Mouse (Mus musculus): Measurements from ENCODE around the gene Btbd3. TPM values are rescaled to one million over a fixed set of nuclear protein-coding genes. Genes with fewer than 3 reads are reported as not detected.

The Btbd3 gene
- polyA plus RNA-seq, 1 experiment from 2014 or later, result 15.9 TPM

GRCm38 (mm10) chr2:138431991-138432390 is 175.6 kb downstream of the Btbd3 start:
- Histone ChIP-seq H3K9ac (no peak overlapping the region), H3K27me3 (no peaks in the 10 kb centered on the region), H3K4me2 (no peak overlapping the region), H3K27ac (no peak overlapping the region), H3K36me3 (ENCODE audit: poor library complexity, severe bottlenecking) (no peaks in the 10 kb centered on the region), H3K4me1 (no peaks in the 10 kb centered on the region), H3K9me3 (replicated peaks) (no peaks in the 10 kb centered on the region), H3K4me3 (no peak overlapping the region)
- no peak for ATAC-seq
- 50% methylated on average over 2 of the region's 2 CpGs for WGBS

DNA sequence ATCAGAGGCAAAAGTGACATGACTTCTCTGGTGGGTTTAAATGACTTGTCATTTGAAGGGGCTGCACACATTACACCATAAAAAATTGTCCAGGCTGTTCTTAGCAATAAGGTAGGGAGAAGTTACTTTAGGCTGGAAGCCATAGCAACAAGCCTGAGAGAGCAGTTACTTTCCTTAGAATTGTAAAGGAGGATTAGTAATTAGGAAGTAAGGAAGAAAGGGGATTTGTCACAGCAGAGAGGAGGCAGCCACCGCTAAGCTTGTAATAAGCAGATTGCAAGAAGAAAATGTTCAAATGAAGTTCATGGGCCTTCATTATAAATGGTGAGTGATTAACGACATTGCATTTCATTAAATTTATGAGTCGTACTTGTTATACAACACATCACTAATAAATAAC is 190.1 kb downstream of the Btbd3 start:
- Histone ChIP-seq H3K27ac (no peak overlapping the region), H3K4me2 (no peak overlapping the region), H3K4me3 (no peak overlapping the region), H3K9me3 (replicated peaks) (no peaks in the 10 kb centered on the region), H3K36me3 (ENCODE audit: poor library complexity, severe bottlenecking) (no peaks in the 10 kb centered on the region), H3K27me3 (no peaks in the 10 kb centered on the region), H3K9ac (no peak overlapping the region), H3K4me1 (peaks cover 10% of the 10 kb centered on the region; the same call in 1 of the 2 replicates)
- WGBS, result 6% methylated on average over 3 of the region's 3 CpGs
- peak; percentile 36; the same call in 1 of the 2 replicates for ATAC-seq

DNA sequence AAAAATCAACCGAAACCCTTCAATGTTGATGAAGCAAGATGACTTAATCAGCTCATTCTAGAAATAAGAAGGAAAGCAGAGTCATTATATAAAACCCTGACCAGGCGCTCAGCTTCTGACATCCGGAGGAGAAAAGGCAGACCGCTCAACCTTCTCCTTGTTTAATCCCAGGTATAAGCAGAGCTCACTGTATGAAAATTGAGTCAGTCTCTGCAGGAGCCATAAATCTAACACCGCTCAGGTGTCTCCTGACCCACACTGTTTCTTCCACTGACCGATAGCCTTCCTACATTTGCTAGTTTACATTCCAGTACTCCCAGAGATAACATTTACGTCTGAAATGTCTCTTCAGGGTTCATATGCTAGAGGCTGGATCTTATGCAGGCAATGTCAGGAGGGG is 190.6 kb downstream of the Btbd3 start:
- H3K9ac ChIP-seq, result no peak overlapping the region
- peaks cover 10% of the 10 kb centered on the region; the same call in 1 of the 2 replicates for H3K4me1 ChIP-seq
- no peak overlapping the region for H3K27ac ChIP-seq
- H3K4me2 ChIP-seq, result no peak overlapping the region
- ATAC-seq, result no peak
- no peaks in the 10 kb centered on the region for H3K27me3 ChIP-seq
- H3K36me3 ChIP-seq (ENCODE audit: poor library complexity, severe bottlenecking), result no peaks in the 10 kb centered on the region
- WGBS, result 48% methylated on average over 7 of the region's 7 CpGs
- H3K4me3 ChIP-seq, result no peak overlapping the region
- no peaks in the 10 kb centered on the region for H3K9me3 ChIP-seq (replicated peaks)

- H3K4me2 ChIP-seq, result no peak overlapping the region
- H3K4me1 ChIP-seq, result peaks cover 10% of the 10 kb centered on the region; the same call in 1 of the 2 replicates
- H3K36me3 ChIP-seq (ENCODE audit: poor library complexity, severe bottlenecking), result no peaks in the 10 kb centered on the region
- H3K4me3 ChIP-seq, result no peak overlapping the region
- H3K27me3 ChIP-seq, result no peaks in the 10 kb centered on the region
- H3K9me3 ChIP-seq (replicated peaks), result no peaks in the 10 kb centered on the region
- no peak overlapping the region for H3K27ac ChIP-seq
- WGBS, result 91% methylated on average over 3 of the region's 3 CpGs
- no peak overlapping the region for H3K9ac ChIP-seq
- ATAC-seq, result no peak
Measured at GRCm38 (mm10) chr2:138447681-138448080, 191.3 kb downstream of the Btbd3 start.

DNA sequence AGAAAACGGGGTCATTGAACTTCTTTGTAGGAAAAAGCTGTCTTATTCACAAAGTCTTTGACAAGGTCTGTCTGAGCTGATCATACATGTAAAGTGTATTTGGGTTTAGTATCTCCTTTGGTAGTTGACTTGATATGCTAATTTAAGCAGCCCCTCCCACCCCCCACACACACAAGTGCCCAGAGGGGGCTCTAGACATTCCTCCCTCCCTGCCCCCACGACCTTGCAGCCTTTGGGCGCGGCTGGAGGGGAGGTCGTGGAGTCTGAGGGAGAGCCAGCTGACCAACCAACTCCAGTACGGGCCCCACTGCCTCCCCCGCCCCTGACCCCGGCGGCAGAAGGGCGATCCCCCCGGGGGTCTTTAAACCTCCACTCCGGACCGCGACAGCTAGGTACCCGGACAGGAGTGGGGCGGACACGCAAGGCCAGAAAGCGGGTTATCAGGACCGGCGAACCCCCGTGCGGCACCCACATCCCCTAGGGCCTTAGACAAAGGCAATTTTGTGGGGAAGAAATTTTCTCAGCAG is 211.7 kb downstream of the Btbd3 start:
- Histone ChIP-seq H3K4me1 (no peaks in the 10 kb centered on the region), H3K27ac (no peak overlapping the region), H3K4me2 (no peak overlapping the region), H3K9me3 (replicated peaks) (no peaks in the 10 kb centered on the region), H3K36me3 (ENCODE audit: poor library complexity, severe bottlenecking) (no peaks in the 10 kb centered on the region), H3K4me3 (no peak overlapping the region), H3K9ac (no peak overlapping the region), H3K27me3 (no peaks in the 10 kb centered on the region)
- WGBS, result 76% methylated on average over 22 of the region's 22 CpGs
- ATAC-seq, result no peak

DNA sequence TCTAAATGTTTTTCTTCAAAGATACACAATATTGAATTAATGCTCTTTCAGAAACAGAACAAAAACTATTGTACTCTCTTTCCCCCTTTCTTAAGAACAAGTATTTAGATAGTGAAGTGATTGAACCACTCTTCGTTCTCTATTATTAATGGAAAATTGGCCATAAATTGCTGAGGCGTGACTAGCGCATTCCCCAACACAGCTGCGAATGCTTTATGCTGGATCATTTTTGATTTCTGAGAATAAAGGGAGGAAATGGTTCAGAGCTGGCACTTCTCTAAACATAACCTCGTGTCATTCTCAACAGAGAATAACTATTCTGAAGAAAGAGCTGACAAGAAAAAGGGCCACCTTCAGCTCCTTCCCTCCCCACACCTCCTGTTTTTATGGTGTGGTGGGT is 217.0 kb downstream of the Btbd3 start:
- H3K4me2 ChIP-seq, result no peak overlapping the region
- no peak overlapping the region for H3K9ac ChIP-seq
- 0 out of 2 replicates have a peak, but pooled peaks have one; percentile 24 for ATAC-seq
- H3K4me3 ChIP-seq, result no peak overlapping the region
- no peaks in the 10 kb centered on the region for H3K9me3 ChIP-seq (replicated peaks)
- no peaks in the 10 kb centered on the region for H3K27me3 ChIP-seq
- WGBS, result 70% methylated on average over 5 of the region's 5 CpGs
- H3K4me1 ChIP-seq, result no peaks in the 10 kb centered on the region
- no peak overlapping the region for H3K27ac ChIP-seq
- no peaks in the 10 kb centered on the region for H3K36me3 ChIP-seq (ENCODE audit: poor library complexity, severe bottlenecking)

GRCm38 (mm10) chr2:138476486-138476885 is 220.1 kb downstream of the Btbd3 start:
- Histone ChIP-seq H3K27ac (no peak overlapping the region), H3K4me1 (no peaks in the 10 kb centered on the region), H3K27me3 (no peaks in the 10 kb centered on the region), H3K4me2 (no peak overlapping the region), H3K4me3 (no peak overlapping the region), H3K9me3 (replicated peaks) (no peaks in the 10 kb centered on the region), H3K9ac (no peak overlapping the region), H3K36me3 (ENCODE audit: poor library complexity, severe bottlenecking) (no peaks in the 10 kb centered on the region)
- WGBS, result 89% methylated on average over 3 of the region's 3 CpGs
- no peak for ATAC-seq

GRCm38 (mm10) chr2:138477278-138477677 is 220.9 kb downstream of the Btbd3 start:
- no peak for ATAC-seq
- 93% methylated on average over 5 of the region's 5 CpGs for WGBS
- Histone ChIP-seq H3K9ac (no peak overlapping the region), H3K4me3 (no peak overlapping the region), H3K4me2 (no peak overlapping the region), H3K27me3 (no peaks in the 10 kb centered on the region), H3K36me3 (ENCODE audit: poor library complexity, severe bottlenecking) (no peaks in the 10 kb centered on the region), H3K27ac (no peak overlapping the region), H3K9me3 (replicated peaks) (no peaks in the 10 kb centered on the region), H3K4me1 (no peaks in the 10 kb centered on the region)

DNA sequence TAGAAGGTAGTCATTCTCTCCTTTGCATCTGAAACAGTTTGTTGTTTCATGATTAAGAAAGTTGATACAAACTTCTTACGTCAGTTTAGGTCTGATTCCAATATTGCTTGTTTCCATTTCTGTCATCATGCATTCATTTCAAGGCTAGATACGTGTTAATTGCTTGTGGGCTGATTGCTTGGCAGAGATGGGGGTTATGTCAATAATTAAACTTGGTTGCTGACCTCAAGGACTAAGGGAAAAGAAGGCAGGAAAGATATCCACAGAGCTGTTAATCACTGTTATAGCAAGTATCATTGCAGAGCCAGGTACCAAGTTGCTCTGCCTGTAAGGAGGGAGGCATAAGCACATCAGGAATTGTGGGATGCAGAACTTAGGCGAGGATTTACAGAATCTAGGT is 226.2 kb downstream of the Btbd3 start:
- no peak for ATAC-seq
- Histone ChIP-seq H3K27me3 (no peaks in the 10 kb centered on the region), H3K4me1 (no peaks in the 10 kb centered on the region), H3K9me3 (replicated peaks) (no peaks in the 10 kb centered on the region), H3K27ac (no peak overlapping the region), H3K9ac (no peak overlapping the region), H3K36me3 (ENCODE audit: poor library complexity, severe bottlenecking) (no peaks in the 10 kb centered on the region), H3K4me2 (no peak overlapping the region), H3K4me3 (no peak overlapping the region)
- 83% methylated on average over 3 of the region's 3 CpGs for WGBS

GRCm38 (mm10) chr2:138484871-138485270 is 228.5 kb downstream of the Btbd3 start:
- Histone ChIP-seq H3K27me3 (no peaks in the 10 kb centered on the region), H3K4me1 (no peaks in the 10 kb centered on the region), H3K4me3 (no peak overlapping the region), H3K9ac (no peak overlapping the region), H3K9me3 (replicated peaks) (no peaks in the 10 kb centered on the region), H3K4me2 (no peak overlapping the region), H3K36me3 (ENCODE audit: poor library complexity, severe bottlenecking) (no peaks in the 10 kb centered on the region), H3K27ac (no peak overlapping the region)
- WGBS, result 87% methylated on average over 4 of the region's 4 CpGs
- no peak for ATAC-seq

GRCm38 (mm10) chr2:138490688-138491405 is 234.5 kb downstream of the Btbd3 start:
- no peaks in the 10 kb centered on the region for H3K27me3 ChIP-seq
- H3K4me3 ChIP-seq, result no peak overlapping the region
- no peaks in the 10 kb centered on the region for H3K4me1 ChIP-seq
- 80% methylated on average over 2 of the region's 2 CpGs for WGBS
- H3K4me2 ChIP-seq, result no peak overlapping the region
- H3K9me3 ChIP-seq (replicated peaks), result no peaks in the 10 kb centered on the region
- ATAC-seq, result no peak
- no peaks in the 10 kb centered on the region for H3K36me3 ChIP-seq (ENCODE audit: poor library complexity, severe bottlenecking)
- no peak overlapping the region for H3K9ac ChIP-seq
- H3K27ac ChIP-seq, result no peak overlapping the region

DNA sequence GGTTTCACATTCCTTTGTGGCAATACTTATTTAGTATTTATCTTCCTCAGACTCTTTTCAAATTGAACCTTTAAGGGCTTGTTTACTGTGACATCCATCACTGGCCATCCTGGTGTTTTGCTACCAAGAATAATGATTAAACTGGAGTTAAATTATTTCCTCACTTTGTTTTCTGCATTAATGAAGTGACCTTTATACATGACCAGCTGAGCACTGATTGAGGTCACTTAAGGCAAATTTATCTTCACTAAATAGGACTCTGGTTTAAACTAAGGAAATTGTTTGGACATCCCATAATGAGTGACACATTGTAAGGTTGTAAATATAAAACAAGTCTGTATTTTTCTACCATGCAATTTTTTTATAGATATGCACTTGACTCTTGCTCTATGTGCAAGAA is 235.8 kb downstream of the Btbd3 start:
- ATAC-seq, result no peak
- Histone ChIP-seq H3K36me3 (ENCODE audit: poor library complexity, severe bottlenecking) (no peaks in the 10 kb centered on the region), H3K4me2 (no peak overlapping the region)

GRCm38 (mm10) chr2:138503866-138504380 is 247.6 kb downstream of the Btbd3 start:
- no peak for ATAC-seq

More for the DNA sequence above, 235.8 kb downstream of the Btbd3 start:
- Histone ChIP-seq H3K27ac (no peak overlapping the region), H3K27me3 (no peaks in the 10 kb centered on the region), H3K9ac (no peak overlapping the region), H3K4me1 (no peaks in the 10 kb centered on the region), H3K9me3 (replicated peaks) (no peaks in the 10 kb centered on the region), H3K4me3 (no peak overlapping the region)

More at GRCm38 (mm10) chr2:138503866-138504380, 247.6 kb downstream of the Btbd3 start:
- no peaks in the 10 kb centered on the region for H3K36me3 ChIP-seq (ENCODE audit: poor library complexity, severe bottlenecking)
- H3K4me1 ChIP-seq, result no peaks in the 10 kb centered on the region
- H3K4me2 ChIP-seq, result no peak overlapping the region
- H3K9me3 ChIP-seq (replicated peaks), result no peaks in the 10 kb centered on the region
- H3K27ac ChIP-seq, result no peak overlapping the region
- no peak overlapping the region for H3K9ac ChIP-seq
- H3K4me3 ChIP-seq, result no peak overlapping the region
- 89% methylated on average over 12 of the region's 12 CpGs for WGBS
- no peaks in the 10 kb centered on the region for H3K27me3 ChIP-seq
